Mouse (Mus musculus) Muller cell, postnatal 12 days (primary cell): ENCODE measurements at regions not wholly inside any gene's neighbourhood (a gene's known extent, or its start where the extent isn't known, plus 50 kb on each side); places are given as distances from the start of the nearest gene placed in this dataset.

Source experiments
- DNase-seq: peaks from one replicate; pipeline ENCODE4 v3.0.0-alpha.2; 2015; ENCODE audit errors: inconsistent ontology term

GRCm38 (mm10) chr8:73512613-73513012, 159.3 kb upstream of the Large1 start:
- DNase-seq, result peak; percentile 17
